Mouse (Mus musculus) liver, embryonic 12.5 days (tissue): Measurements from ENCODE around the gene Gm45717. TPM values are rescaled to one million over a fixed set of nuclear protein-coding genes. Genes with fewer than 3 reads are reported as not detected.

ENCODE experiments used
- ATAC-seq: fragments of 200-750 bp; cut with Nextera tagmentation; 2 replicates; pipeline ENCODE4 v1.8.0; 2017; ENCODE audit warnings: moderate number of reproducible peaks, mild to moderate bottlenecking, moderate library complexity
- H3K27ac ChIP-seq: fragments of 300-500 bp; sonication (generic); 2 replicates; pipeline ENCODE4 v1.5.1; 2016; ENCODE audit warnings: mild to moderate bottlenecking
- H3K27me3 ChIP-seq: fragments of 300-500 bp; sonication (generic); replicated peaks from 2 replicates; pipeline ENCODE4 v1.6.1; 2016; ENCODE audit warnings: mild to moderate bottlenecking, moderate library complexity
- H3K36me3 ChIP-seq: fragments of 300-500 bp; sonication (generic); 2 replicates; pipeline ENCODE4 v1.6.1; 2016; ENCODE audit warnings: mild to moderate bottlenecking, moderate library complexity
- H3K4me1 ChIP-seq: fragments of 300-500 bp; sonication (generic); 2 replicates; pipeline ENCODE4 v1.6.1; 2016
- H3K4me2 ChIP-seq: fragments of 300-500 bp; sonication (generic); 2 replicates; pipeline ENCODE4 v1.6.1; 2016; ENCODE audit warnings: mild to moderate bottlenecking, moderate library complexity
- H3K4me3 ChIP-seq: fragments of 300-500 bp; sonication (generic); 2 replicates; pipeline ENCODE4 v1.5.1; 2016; ENCODE audit warnings: mild to moderate bottlenecking, moderate library complexity
- H3K9ac ChIP-seq: fragments of 300-500 bp; sonication (generic); 2 replicates; pipeline ENCODE4 v1.6.1; 2016; ENCODE audit warnings: mild to moderate bottlenecking, moderate library complexity
- H3K9me3 ChIP-seq: fragments of 300-500 bp; sonication (generic); replicated peaks from 2 replicates; pipeline ENCODE4 v1.6.1; 2016; ENCODE audit warnings: mild to moderate bottlenecking, moderate library complexity
- WGBS: fragments of 180-500 bp; shearing (Covaris S2); methylation state at CpG from one replicate; pipeline ENCODE4 v1.1.7; 2016; ENCODE audit not compliant: insufficient replicate concordance; 5-methylcytosine and 5-hydroxymethylcytosine counted together
- polyA plus RNA-seq: library from polyadenylated mRNA; unstranded; fragments of >200 nt; fragmentation: Nextera tagmentation; extraction: Ambion mirVana; gene quantifications from 2 replicates; pipeline ENCODE4 v1.2.1, GENCODE M21; 2016

Gm45717 gene
- polyA plus RNA-seq, 1 experiment from 2014 or later = not detected

- 43% methylated on average over 7 of the region's 8 CpGs for WGBS
- Histone ChIP-seq H3K4me2 (no peak overlapping the region), H3K27ac (no peak overlapping the region), H3K4me3 (no peak overlapping the region), H3K4me1 (peaks cover 34% of the 10 kb centered on the region), H3K36me3 (0 out of 2 replicates have a peak, but pooled peaks cover 4% of the 10 kb centered on the region), H3K9me3 (no peaks in the 10 kb centered on the region), H3K27me3 (peaks cover 26% of the 10 kb centered on the region), H3K9ac (no peak overlapping the region)
- no peak for ATAC-seq
Measured at GRCm38 (mm10) chr7:140939669-140940171, 16.0 kb downstream of the Gm45717 start.

- Histone ChIP-seq H3K9ac (no peak overlapping the region), H3K27ac (no peak overlapping the region), H3K36me3 (0 out of 2 replicates have a peak, but pooled peaks cover 4% of the 10 kb centered on the region), H3K9me3 (no peaks in the 10 kb centered on the region), H3K4me1 (peaks cover 34% of the 10 kb centered on the region), H3K4me2 (no peak overlapping the region), H3K27me3 (peaks cover 32% of the 10 kb centered on the region), H3K4me3 (no peak overlapping the region)
- ATAC-seq = no peak
- WGBS = 35% methylated on average over 2 of the region's 2 CpGs
Measured at GRCm38 (mm10) chr7:140938896-140939295, 16.8 kb downstream of the Gm45717 start.

GRCm38 (mm10) chr7:140938436-140938835 is 17.3 kb downstream of the Gm45717 start:
- 30% methylated on average over 3 of the region's 3 CpGs for WGBS
- Histone ChIP-seq H3K27ac (no peak overlapping the region), H3K4me2 (no peak overlapping the region), H3K9me3 (no peaks in the 10 kb centered on the region), H3K9ac (no peak overlapping the region), H3K4me3 (no peak overlapping the region), H3K36me3 (0 out of 2 replicates have a peak, but pooled peaks cover 4% of the 10 kb centered on the region), H3K4me1 (peaks cover 32% of the 10 kb centered on the region), H3K27me3 (peaks cover 32% of the 10 kb centered on the region)
- no peak for ATAC-seq

DNA sequence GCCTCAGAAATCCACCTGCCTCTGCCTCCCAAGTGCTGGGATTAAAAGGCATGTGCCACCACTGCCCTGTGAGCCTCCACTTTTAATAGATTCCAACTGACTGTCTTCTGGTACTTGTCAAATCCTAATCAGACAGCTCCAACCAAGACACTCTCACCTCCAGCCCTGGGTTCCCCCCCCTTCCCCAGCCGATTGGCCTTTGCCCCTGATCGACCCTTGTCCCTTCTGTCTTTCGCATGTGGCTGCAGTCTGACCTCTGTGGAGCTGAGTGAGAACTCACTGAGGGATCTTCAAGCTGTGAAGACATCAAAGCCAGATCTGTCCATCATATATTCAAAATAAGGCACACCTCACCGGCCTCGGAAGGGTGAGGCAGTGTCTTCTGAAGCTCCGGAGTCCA is 28.6 kb downstream of the Gm45717 start:
- ATAC-seq = no peak
- Histone ChIP-seq H3K9ac (no peak overlapping the region), H3K9me3 (no peaks in the 10 kb centered on the region), H3K4me3 (no peak overlapping the region), H3K36me3 (peaks cover 6% of the 10 kb centered on the region; the same call in 1 of the 2 replicates), H3K4me2 (no peak overlapping the region), H3K4me1 (peaks cover 12% of the 10 kb centered on the region), H3K27ac (no peak overlapping the region), H3K27me3 (peaks cover 47% of the 10 kb centered on the region)
- 74% methylated on average over 6 of the region's 6 CpGs for WGBS

DNA sequence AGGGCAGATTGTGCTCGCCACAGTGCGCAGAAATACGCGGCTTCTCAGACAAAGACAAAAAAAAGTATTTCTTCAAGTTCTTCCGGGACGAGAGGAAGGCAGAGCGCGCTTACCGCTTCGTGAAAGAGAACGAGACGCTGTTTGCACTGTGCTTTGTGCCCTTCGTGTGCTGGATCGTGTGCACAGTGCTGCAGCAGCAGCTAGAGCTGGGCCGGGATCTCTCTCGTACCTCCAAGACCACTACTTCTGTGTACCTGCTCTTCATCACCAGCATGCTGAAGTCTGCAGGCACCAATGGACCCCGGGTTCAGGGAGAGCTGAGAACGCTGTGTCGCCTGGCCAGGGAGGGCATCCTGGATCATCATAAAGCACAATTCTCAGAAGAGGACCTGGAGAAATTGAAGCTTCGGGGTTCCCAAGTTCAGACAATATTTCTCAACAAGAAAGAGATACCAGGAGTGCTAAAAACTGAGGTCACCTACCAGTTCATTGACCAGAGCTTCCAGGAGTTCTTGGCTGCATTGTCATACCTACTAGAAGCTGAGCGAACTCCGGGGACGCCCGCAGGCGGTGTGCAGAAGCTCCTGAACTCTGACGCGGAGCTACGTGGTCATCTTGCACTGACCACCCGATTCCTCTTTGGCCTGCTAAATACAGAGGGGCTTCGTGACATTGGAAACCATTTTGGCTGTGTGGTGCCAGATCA is 32.5 kb downstream of the Gm45717 start:
- H3K4me2 ChIP-seq = peak overlapping the region; percentile 63

GRCm38 (mm10) chr7:140922398-140923069 is 33.2 kb downstream of the Gm45717 start:
- ATAC-seq = no peak

More for the DNA sequence above, 32.5 kb downstream of the Gm45717 start:
- Histone ChIP-seq H3K4me1 (peaks cover 40% of the 10 kb centered on the region), H3K27me3 (peaks cover 79% of the 10 kb centered on the region), H3K9ac (no peak overlapping the region), H3K36me3 (no peaks in the 10 kb centered on the region), H3K4me3 (peak overlapping the region; percentile 37), H3K9me3 (no peaks in the 10 kb centered on the region), H3K27ac (no peak overlapping the region)
- no peak for ATAC-seq
- WGBS = 25% methylated on average over 30 of the region's 30 CpGs

GRCm38 (mm10) chr7:140921225-140921975 is 34.3 kb downstream of the Gm45717 start:
- H3K9ac ChIP-seq = no peak overlapping the region
- WGBS = 24% methylated on average over 22 of the region's 22 CpGs
- no peak overlapping the region for H3K4me3 ChIP-seq
- no peaks in the 10 kb centered on the region for H3K9me3 ChIP-seq
- peak overlapping the region; percentile 63; the same call in 1 of the 2 replicates for H3K4me2 ChIP-seq
- H3K36me3 ChIP-seq = no peaks in the 10 kb centered on the region
- peaks cover 40% of the 10 kb centered on the region for H3K4me1 ChIP-seq
- peaks cover 79% of the 10 kb centered on the region for H3K27me3 ChIP-seq
- no peak overlapping the region for H3K27ac ChIP-seq
- ATAC-seq = no peak

More at GRCm38 (mm10) chr7:140922398-140923069, 33.2 kb downstream of the Gm45717 start:
- no peaks in the 10 kb centered on the region for H3K36me3 ChIP-seq
- peaks cover 40% of the 10 kb centered on the region for H3K4me1 ChIP-seq
- no peaks in the 10 kb centered on the region for H3K9me3 ChIP-seq
- peak overlapping the region; percentile 63 for H3K4me2 ChIP-seq
- H3K4me3 ChIP-seq = peak overlapping the region; percentile 37
- H3K27ac ChIP-seq = no peak overlapping the region
- H3K9ac ChIP-seq = no peak overlapping the region
- H3K27me3 ChIP-seq = peaks cover 82% of the 10 kb centered on the region
- WGBS = 3% methylated on average over 49 of the region's 49 CpGs

GRCm38 (mm10) chr7:140920418-140921029 is 35.2 kb downstream of the Gm45717 start, which contains the start of gene Nlrp6:
Gene Nlrp6 (plus strand): TSS chr7:140920902.
- no peak within 1 kb of the TSS for H3K27ac ChIP-seq
- WGBS = 54% methylated on average over 8 of the region's 8 CpGs

GRCm38 (mm10) chr7:140919911-140920310 is 35.8 kb downstream of the Gm45717 start:
- Histone ChIP-seq H3K4me3 (no peak overlapping the region), H3K9ac (no peak overlapping the region), H3K36me3 (no peaks in the 10 kb centered on the region), H3K9me3 (no peaks in the 10 kb centered on the region), H3K4me1 (peaks cover 40% of the 10 kb centered on the region), H3K4me2 (no peak overlapping the region), H3K27ac (no peak overlapping the region), H3K27me3 (peaks cover 65% of the 10 kb centered on the region)
- no peak for ATAC-seq
- WGBS = 20% methylated on average over 4 of the region's 4 CpGs

More at GRCm38 (mm10) chr7:140920418-140921029, 35.2 kb downstream of the Gm45717 start, which contains the start of gene Nlrp6:
- Histone ChIP-seq H3K4me2 (peak within 1 kb of the TSS; percentile 63; the same call in 1 of the 2 replicates), H3K36me3 (no peaks in the 10 kb centered on the region), H3K9me3 (no peaks in the 10 kb centered on the region), H3K4me3 (no peak within 1 kb of the TSS), H3K9ac (no peak within 1 kb of the TSS), H3K4me1 (peaks cover 40% of the 10 kb centered on the region), H3K27me3 (peaks cover 72% of the 10 kb centered on the region)
- no peak for ATAC-seq

GRCm38 (mm10) chr7:140914031-140914690 is 41.6 kb downstream of the Gm45717 start:
- H3K4me2 ChIP-seq = no peak overlapping the region
- H3K27me3 ChIP-seq = peaks cover 11% of the 10 kb centered on the region; the same call in 1 of the 2 replicates
- H3K4me3 ChIP-seq = no peak overlapping the region
- H3K9ac ChIP-seq = no peak overlapping the region
- 72% methylated on average over 8 of the region's 8 CpGs for WGBS
- no peak overlapping the region for H3K27ac ChIP-seq
- ATAC-seq = no peak
- H3K4me1 ChIP-seq = peaks cover 13% of the 10 kb centered on the region
- no peaks in the 10 kb centered on the region for H3K36me3 ChIP-seq
- no peaks in the 10 kb centered on the region for H3K9me3 ChIP-seq
